Mouse (Mus musculus) MEL (cell line): ENCODE measurements at regions not wholly inside any gene's neighbourhood (a gene's known extent, or its start where the extent isn't known, plus 50 kb on each side); places are given as distances from the start of the nearest gene placed in this dataset.

Experiments used
- ETS1 ChIP-seq: IDR thresholded peaks from 2 replicates; pipeline ENCODE4 v1.6.1; 2012; ENCODE audit warnings: low read depth, mild to moderate bottlenecking, inconsistent platforms, low read length, improper control_type of control experiment, moderate library complexity
- MAZ ChIP-seq: IDR thresholded peaks from 2 replicates; pipeline ENCODE4 v1.6.1; 2012; ENCODE audit warnings: low read depth, mild to moderate bottlenecking, inconsistent platforms, low read length, improper control_type of control experiment
- MEF2A ChIP-seq: IDR thresholded peaks from 2 replicates; pipeline ENCODE4 v1.6.1; 2014; ENCODE audit warnings: low read depth, mild to moderate bottlenecking, inconsistent platforms, low read length, improper control_type of control experiment; ENCODE audit not compliant: poor library complexity, insufficient replicate concordance, severe bottlenecking; ENCODE audit errors: extremely low read depth
- POLR2A ChIP-seq, 2 experiments: IDR thresholded peaks; 2 replicates each; pipeline ENCODE4 v1.6.1; 2011 to 2012; ENCODE audit warnings: low read length in 2 of 2, mild to moderate bottlenecking in 2 of 2, control low read depth in 1 of 2, improper control_type of control experiment in 1 of 2, low read depth in 1 of 2, moderate library complexity in 1 of 2; ENCODE audit not compliant: control insufficient read depth in 1 of 2, insufficient read depth in 1 of 2, poor library complexity in 1 of 2

- no peak for TF ChIP-seq POLR2A (IDR thresholded peaks at IDR 0.05; ENCODE audit: control insufficient read depth in 1 of 2, insufficient read depth in 1 of 2, low read depth in 1 of 2, low read length in 2 of 2, poor library complexity in 1 of 2)
- TF ChIP-seq MAZ = no peak
- TF ChIP-seq MEF2A = no peak
- TF ChIP-seq ETS1 = no peak
Measured at GRCm38 (mm10) chr12:71618956-71619355, 211.9 kb upstream of the Daam1 start.
